Mouse (Mus musculus) splenic B cell, adult 2 months (primary cell): ENCODE data around the gene Rabep1.
"Not testable (repeated sequence)": the region's sequence is repeated elsewhere in the genome, so short reads cannot be mapped to it uniquely, and the experiment has no call there.

ENCODE experiments used
- DNase-seq: peaks from one replicate; pipeline ENCODE4 v3.0.0-alpha.2; 2011; ENCODE audit warnings: low read depth, low spot score
- H3K27me3 ChIP-seq: 2 replicates; pipeline ENCODE4 v1.6.1; 2012; ENCODE audit warnings: mild to moderate bottlenecking, low read length, moderate library complexity, mixed read lengths; ENCODE audit not compliant: control insufficient read depth, poor library complexity, insufficient read depth, severe bottlenecking
- H3K36me3 ChIP-seq: 2 replicates; pipeline ENCODE4 v1.6.1; 2012; ENCODE audit warnings: mild to moderate bottlenecking, low read length, moderate library complexity, mixed read lengths; ENCODE audit not compliant: control insufficient read depth, poor library complexity, insufficient read depth, severe bottlenecking

Gene Rabep1

DNA sequence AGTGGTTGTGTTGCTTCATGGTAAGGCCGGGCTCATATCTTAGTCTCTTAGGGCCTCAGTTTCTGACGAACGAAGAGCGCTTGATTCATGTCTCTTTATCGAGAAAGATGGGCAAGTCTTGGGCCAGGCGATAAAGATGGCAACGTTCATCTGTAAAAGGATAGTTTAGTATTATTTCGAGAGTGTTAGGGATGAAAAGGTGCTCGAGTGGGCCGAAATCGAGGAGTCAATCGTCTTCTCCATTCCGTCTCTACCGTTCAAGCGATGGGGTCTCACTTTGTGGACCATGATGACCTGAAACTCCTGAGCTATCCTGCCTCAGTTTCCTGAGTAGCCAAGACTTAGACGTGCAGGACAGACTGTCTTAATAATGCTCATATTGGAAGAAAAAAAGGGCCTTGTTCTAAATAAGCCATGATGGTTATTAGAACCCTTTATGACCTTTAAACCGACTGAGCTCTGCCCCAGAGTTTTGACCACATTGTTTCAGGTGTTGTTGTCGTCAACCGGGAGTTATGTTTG lies 940 bp downstream of the Rabep1 start:
- DNase-seq, result no peak
- H3K27me3 ChIP-seq, result no peaks in the 10 kb centered on the region
- H3K36me3 ChIP-seq, result no peaks in the 10 kb centered on the region

GRCm38 (mm10) chr11:70846029-70846428 lies 1.5 kb downstream of the Rabep1 start:
- no peaks in the 10 kb centered on the region for H3K27me3 ChIP-seq
- DNase-seq, result no peak
- H3K36me3 ChIP-seq, result no peaks in the 10 kb centered on the region

DNA sequence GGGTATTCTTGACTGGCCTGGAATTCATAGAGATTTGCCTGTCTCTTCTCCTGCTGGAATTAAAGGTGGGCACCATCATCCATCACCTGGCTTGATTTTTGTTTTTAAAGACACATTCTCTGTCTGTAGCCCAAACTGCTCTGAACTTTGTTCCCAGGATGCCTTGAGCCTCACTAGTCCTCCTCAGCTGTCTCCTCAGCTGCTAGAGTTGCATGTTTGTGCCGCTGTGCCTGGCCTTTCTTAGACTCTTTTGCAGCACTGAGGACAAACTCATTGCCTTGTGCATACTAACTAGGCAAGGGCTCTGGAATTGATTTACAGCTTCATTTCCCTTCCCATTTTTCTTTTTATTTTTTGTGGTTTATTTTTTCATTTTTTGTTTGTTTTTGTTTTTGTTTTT lies 15.8 kb downstream of the Rabep1 start:
- DNase-seq, result no peak
- H3K36me3 ChIP-seq, result no peaks in the 10 kb centered on the region

DNA sequence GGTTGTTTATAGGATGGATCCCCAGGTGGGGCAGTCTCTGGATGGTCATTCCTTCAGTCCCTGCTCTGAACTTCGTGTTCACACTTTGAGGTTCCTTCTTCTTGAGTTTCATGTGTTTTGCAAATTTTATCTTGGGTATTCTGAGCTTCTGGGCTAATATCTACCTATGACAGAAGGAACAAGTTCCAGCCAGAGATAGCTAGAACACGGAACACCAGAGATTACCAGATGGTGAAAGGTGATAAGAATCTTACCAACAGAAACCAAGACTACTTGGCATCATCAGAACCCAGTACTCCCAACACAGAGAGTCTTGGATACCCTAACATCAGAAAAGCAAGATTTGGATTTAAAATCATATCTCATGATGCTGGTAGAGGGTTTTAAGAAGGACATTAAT lies 18.6 kb downstream of the Rabep1 start:
- not testable (repeated sequence) for DNase-seq, H3K27me3 ChIP-seq, H3K36me3 ChIP-seq

More for the DNA sequence above, 15.8 kb downstream of the Rabep1 start:
- no peaks in the 10 kb centered on the region for H3K27me3 ChIP-seq

DNA sequence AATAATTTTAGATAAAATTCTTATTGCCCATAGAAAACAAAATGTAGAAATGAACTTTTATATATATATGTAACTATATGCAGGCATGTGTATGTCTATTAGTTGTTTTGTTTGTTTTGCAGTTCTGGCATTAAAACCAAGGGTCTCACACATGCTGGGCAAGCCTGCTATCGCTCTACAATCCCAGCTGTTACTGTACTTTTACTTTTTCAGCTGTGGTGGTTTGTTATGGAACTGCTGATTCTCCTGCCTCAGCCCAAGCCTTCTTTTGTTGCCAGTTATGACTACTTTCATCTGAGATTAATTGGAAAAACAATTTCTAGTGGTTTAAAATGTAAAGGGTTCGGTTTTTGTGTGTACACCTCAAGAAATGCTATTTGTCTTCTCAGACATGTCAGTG lies 20.6 kb downstream of the Rabep1 start:
- Histone ChIP-seq H3K36me3 (no peaks in the 10 kb centered on the region), H3K27me3 (no peaks in the 10 kb centered on the region)
- DNase-seq, result no peak

DNA sequence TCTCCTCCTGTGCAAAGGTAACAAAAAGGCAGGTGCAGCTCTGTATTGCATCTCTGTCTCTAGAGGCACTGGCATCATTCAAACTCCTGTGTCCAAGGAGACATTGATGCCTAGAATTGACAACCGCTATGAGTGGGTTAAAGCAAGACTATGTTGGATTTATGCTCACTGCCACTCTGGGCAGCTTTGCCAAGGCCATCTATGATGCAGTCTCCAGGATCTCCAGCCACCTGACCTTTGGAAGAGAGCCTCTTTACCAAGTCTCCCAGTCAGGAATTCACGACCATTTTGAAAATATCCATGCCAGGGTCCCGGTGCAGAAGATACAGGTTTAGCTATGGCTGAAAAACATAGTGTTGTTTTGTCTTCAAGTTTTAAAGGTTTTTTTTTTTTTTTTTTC lies 24.7 kb downstream of the Rabep1 start:
- no peak for DNase-seq
- H3K27me3 ChIP-seq, result no peaks in the 10 kb centered on the region
- H3K36me3 ChIP-seq, result no peaks in the 10 kb centered on the region

- H3K36me3 ChIP-seq, result no peaks in the 10 kb centered on the region
- DNase-seq, result no peak
- H3K27me3 ChIP-seq, result no peaks in the 10 kb centered on the region
Measured at GRCm38 (mm10) chr11:70869811-70870210, 25.2 kb downstream of the Rabep1 start.

GRCm38 (mm10) chr11:70870407-70870806 lies 25.8 kb downstream of the Rabep1 start:
- H3K36me3 ChIP-seq, result no peaks in the 10 kb centered on the region
- no peak for DNase-seq
- H3K27me3 ChIP-seq, result no peaks in the 10 kb centered on the region

DNA sequence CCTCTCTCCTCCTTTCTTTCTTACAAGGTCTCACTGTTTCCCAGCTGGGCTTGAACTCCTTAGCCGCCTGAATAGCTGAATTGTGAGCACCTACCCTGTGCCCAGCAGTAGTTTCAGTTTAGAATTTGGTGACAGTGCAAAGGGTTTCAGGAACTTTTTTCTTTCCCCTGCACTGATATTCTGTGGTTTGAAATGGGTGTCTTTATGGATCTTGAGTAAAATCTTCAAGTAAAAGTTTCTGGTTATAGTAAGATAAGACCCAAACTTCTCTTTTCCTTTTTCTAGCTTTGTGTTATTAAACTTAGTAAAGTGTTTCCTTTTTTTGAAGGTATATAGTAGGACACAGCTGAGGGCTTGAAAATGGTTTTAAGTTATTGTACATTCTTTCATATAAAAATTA lies 26.5 kb downstream of the Rabep1 start:
- no peaks in the 10 kb centered on the region for H3K36me3 ChIP-seq
- H3K27me3 ChIP-seq, result no peaks in the 10 kb centered on the region
- DNase-seq, result no peak

- DNase-seq, result no peak
- Histone ChIP-seq H3K36me3 (no peaks in the 10 kb centered on the region; the same call in 1 of the 2 replicates), H3K27me3 (no peaks in the 10 kb centered on the region)
Measured at GRCm38 (mm10) chr11:70871766-70872330, 27.3 kb downstream of the Rabep1 start.

DNA sequence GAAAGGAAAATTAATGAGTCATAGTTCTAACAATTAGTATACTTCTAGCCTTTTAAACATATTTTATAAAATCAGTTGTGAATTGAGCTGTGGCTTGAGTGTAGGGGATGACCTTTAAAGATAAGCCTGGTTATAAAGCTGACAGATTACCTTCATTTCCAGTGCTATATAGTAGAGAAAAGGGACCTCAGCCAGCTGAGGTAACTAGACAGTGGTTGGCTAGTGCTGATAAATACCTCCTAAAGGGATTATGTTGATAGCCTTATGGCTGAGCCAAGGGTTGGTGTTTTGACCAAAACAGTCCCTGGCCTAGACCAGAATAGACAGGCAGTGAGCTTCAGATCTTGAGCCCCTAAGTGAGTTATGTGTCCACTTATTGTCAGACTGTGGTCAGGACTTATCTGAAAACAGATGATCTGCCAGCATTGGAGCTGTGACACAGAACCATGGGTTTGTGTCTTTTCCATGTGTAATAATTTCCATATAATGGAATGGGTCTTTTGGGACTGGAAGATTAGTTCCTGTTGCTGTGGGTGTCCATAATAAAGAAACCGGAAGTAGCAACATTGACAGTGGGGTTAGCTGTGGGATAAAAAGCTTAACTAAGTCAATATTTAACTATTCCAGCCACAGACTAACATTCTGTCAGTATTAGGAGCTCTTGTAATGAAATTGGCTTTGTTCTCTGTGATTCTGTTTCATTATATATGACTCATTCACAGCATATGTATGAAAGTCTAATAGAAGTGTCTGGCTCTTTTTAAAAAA lies 29.5 kb downstream of the Rabep1 start:
- H3K36me3 ChIP-seq, result no peaks in the 10 kb centered on the region; the same call in 1 of the 2 replicates

GRCm38 (mm10) chr11:70877670-70878069 lies 33.1 kb downstream of the Rabep1 start:
- Histone ChIP-seq H3K36me3 (peaks cover 2% of the 10 kb centered on the region; the same call in 1 of the 2 replicates), H3K27me3 (no peaks in the 10 kb centered on the region)
- DNase-seq, result no peak

More for the DNA sequence above, 29.5 kb downstream of the Rabep1 start:
- H3K27me3 ChIP-seq, result no peaks in the 10 kb centered on the region
- no peak for DNase-seq

DNA sequence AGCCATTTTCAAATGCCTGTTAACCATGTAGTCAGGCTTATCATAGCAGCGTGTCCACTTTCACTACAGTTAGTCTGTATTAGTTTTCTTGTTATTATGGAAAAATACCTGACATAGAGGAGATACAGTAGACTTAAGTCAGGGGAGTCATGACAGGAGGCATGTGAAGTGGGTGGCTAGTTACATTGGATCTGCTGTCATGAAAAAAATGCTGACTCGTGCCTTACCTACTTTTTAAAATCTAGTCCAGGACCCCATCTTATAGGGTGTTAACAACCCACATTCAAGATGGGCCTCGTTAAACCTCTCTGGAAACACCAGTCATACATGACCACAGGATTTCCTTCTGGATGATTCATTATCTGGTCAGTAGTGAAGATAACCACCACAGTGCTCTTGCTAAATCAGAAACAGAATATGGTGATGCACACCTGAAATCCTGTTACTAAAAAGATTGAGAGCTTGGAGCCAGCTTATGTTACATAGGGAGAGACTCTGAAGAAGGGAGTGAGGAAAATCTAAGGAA lies 38.4 kb downstream of the Rabep1 start:
- no peaks in the 10 kb centered on the region for H3K27me3 ChIP-seq
- no peak for DNase-seq
- H3K36me3 ChIP-seq, result peaks cover 6% of the 10 kb centered on the region; the same call in 1 of the 2 replicates

- DNase-seq, result no peak
- Histone ChIP-seq H3K36me3 (peaks cover 17% of the 10 kb centered on the region; the same call in 1 of the 2 replicates), H3K27me3 (no peaks in the 10 kb centered on the region; the same call in 1 of the 2 replicates)
Measured at GRCm38 (mm10) chr11:70890643-70891042, 46.1 kb downstream of the Rabep1 start.

DNA sequence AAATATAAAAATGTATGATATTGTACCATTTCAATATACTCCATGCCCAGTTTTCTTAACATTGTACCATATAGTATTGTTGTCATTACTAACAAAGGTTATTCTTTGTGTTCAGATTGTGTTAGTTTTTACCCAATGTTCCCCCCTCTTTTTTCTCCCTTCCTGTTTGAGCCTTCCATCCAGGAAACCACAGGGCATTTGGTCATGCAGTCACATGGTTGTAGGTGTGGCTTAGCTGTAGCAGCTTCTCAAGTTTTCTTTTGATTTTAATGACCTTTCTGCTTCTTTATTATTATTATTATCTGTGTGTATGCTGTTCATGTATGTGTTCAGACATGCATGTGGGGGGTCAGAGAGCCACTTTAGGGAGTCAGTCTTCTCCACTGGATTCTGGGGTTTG lies 47.0 kb downstream of the Rabep1 start:
- H3K27me3 ChIP-seq, result no peaks in the 10 kb centered on the region; the same call in 1 of the 2 replicates
- no peak for DNase-seq
- H3K36me3 ChIP-seq, result peaks cover 15% of the 10 kb centered on the region; the same call in 1 of the 2 replicates
